Mouse (Mus musculus) liver, embryonic 18 days (tissue): ENCODE measurements around the gene Kcng4. TPM values are rescaled to one million over a fixed set of nuclear protein-coding genes. Genes with fewer than 3 reads are reported as not detected.

Experiments
- polyA plus RNA-seq: library from polyadenylated mRNA; depleted of rRNA; stranded (reverse); fragments of >200 nt; gene quantifications from 2 replicates; pipeline ENCODE4 v1.2.3, GENCODE M21; 2012; rRNA removed

The Kcng4 gene
- 0.01 TPM in 1 of 2 replicates, not detected in the other for polyA plus RNA-seq

GRCm38 (mm10) chr8:119635378-119635777 lies at the start of gene Kcng4:
TSS of gene Kcng4 (minus strand) at chr8:119635680.

DNA sequence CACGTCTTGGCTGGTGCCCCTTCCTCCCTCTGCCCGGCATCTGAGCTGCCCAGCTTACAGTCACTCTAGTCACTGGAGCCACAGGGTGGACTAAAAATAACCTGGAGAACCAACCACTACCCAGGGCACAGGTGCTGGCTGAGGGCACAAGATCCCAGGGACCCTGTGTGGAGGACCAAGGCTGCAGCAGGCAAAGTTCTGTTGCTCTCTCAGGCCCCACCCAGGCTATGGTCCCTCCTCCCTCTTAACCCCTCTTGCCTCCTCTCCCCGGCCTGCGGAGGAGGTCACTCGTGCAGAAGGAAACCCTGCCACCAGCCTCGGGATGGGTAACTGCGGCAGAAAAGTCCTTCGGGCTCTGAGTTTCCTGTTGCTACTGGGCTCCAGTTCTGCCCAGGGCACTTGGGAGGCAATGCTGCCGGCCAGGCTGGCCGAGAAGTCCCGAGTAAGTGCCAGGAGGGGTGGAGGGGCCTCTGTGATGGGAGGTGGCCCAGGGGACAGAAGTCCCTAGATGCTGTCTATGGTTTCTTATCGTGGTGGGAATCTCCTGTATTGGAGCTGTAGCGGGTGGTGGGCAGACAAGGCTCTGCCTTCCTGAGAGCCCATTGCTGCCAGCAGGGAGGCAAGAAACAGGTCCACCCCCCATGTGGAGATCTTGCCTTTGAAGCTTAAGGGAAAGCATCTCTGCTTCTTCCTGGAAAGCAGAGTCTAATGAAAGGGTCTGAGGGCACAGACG lies 30.9 kb upstream of the Kcng4 start, which contains the start of gene Wfdc1:
Wfdc1 (plus strand) TSS at position 147 of the 733 bp plus-strand sequence.

DNA sequence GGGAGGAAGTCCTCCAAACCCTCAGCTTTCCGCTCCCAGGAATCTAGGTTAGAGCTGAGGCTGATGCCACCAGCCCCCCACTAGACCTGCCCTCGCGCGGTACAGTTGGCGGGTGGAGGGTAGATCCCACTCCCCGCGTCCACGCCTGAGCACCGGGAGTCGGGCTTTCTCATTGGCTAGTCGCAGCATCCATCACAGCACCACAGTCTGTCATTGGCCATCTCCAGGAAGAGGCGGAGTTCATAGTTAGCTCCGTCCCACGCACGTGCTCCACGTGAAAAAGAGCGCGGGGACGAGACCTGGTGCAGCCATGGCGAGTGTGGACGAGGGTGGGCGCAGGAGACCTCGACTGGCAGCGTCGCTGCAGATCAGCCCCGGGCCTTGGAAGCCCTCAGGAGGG lies 23.0 kb downstream of the Kcng4 start, which contains the start of gene Adad2:
Adad2 (plus strand) TSS at position 277 of the 400 bp plus-strand sequence.

DNA sequence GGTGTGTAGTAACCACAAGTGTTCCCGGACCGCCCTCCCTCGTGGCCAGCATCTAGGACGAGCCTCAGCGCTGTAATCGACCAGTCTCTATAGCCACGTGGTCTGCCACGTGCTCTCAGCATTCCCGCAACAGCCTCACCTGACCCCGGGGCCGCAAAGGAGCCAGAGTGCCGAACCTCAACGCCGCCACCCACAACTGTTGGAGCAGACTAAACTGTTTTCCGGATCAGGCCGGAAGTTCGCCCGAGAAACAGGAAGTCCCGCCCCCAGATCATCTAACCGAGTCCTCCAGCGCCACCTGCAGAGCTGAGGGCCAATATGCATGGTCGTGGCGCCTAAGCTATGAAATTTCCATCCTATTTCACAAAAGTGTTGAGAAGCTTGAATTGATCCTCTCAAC lies 30.5 kb downstream of the Kcng4 start, which contains the start of gene Taf1c:
Taf1c (minus strand) TSS at position 227 of the 400 bp plus-strand sequence.

DNA sequence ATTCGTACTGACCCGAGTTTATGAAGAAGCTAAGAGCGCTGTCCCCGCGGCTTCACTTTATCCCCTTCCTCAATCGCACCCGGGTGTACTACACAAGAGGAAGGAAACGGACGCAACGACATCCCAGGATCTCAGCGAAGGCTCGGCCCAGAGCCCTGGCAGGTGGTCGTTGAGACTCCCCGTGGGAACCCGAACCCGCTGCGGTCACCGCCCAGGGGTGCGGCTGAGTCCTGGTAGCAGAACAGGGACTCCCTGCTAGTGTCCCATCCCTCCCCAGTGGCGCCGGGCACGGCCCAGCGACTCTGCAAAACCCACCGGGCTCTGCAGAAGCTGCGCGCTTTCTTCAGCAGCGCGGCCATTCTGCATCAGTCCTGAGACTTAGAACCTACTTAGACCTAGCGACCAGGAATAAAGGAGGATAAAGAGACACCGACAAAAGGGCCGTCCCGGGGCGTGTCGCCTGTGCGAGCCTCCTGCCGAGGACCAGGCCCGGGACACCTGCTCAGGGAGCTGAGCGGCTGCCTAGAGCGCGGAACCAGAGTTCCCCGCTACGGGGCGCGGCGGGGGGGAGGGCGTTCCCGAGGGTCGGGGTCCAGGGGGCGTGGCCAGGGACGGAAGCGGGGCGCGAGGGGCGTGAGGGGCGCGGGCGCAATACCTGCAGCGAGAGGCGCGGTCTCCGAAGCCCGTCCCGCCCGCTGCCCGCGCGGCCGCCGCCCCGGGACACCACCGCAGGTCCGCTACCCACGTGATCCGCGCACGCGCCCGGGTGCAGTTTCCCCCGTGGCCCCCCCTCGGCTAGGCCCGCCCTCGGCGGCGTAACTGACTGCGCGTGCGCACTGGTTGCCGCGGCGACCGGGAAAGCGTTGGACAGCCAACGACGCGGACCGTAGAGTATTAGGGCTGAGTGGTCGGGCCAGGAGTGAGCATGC lies 60.8 kb downstream of the Kcng4 start, which contains the start of the genes Hsdl1 and Dnaaf1:
Hsdl1 (minus strand) TSS at position 747 of the 929 bp plus-strand sequence.
Dnaaf1 (plus strand) TSS at position 799 of the 929 bp plus-strand sequence.

Other genes with a start within 250 kb of the Kcng4 start
- gene Mlycd, start 240.8 kb downstream of the Kcng4 start, polyA plus RNA-seq = 20.1 and 21.0 TPM in 2 replicates
- 97.9 and 110 TPM in 2 replicates for gene Osgin1, start 201.6 kb downstream of the Kcng4 start, polyA plus RNA-seq
- 0.08 and 0.13 TPM in 2 replicates for gene Necab2, start 189.0 kb downstream of the Kcng4 start, polyA plus RNA-seq
- gene Slc38a8, start 134.0 kb downstream of the Kcng4 start, polyA plus RNA-seq = 0.02 TPM in 2 replicates
- 29.0 and 31.0 TPM in 2 replicates for gene Mbtps1, start 76.9 kb downstream of the Kcng4 start, polyA plus RNA-seq
- 7.0 and 8.1 TPM in 2 replicates for gene Hsdl1, start 60.5 kb downstream of the Kcng4 start, polyA plus RNA-seq
- gene Dnaaf1, start 60.4 kb downstream of the Kcng4 start, polyA plus RNA-seq = 0.01 and 0.06 TPM in 2 replicates
- gene Taf1c, start 30.5 kb downstream of the Kcng4 start, polyA plus RNA-seq = 3.9 and 4.3 TPM in 2 replicates
- not detected in 2 replicates for gene Adad2, start 22.9 kb downstream of the Kcng4 start, polyA plus RNA-seq
- gene Wfdc1, start 30.7 kb upstream of the Kcng4 start, polyA plus RNA-seq = 3.5 and 4.1 TPM in 2 replicates
- gene Atp2c2, start 64.3 kb upstream of the Kcng4 start, polyA plus RNA-seq = 0.05 and 0.10 TPM in 2 replicates
- 4.4 and 4.6 TPM in 2 replicates for gene Tldc1, start 142.7 kb upstream of the Kcng4 start, polyA plus RNA-seq
- gene Cotl1, start 204.9 kb upstream of the Kcng4 start, polyA plus RNA-seq = 70.3 and 70.8 TPM in 2 replicates
- 4.7 TPM in 2 replicates for gene Klhl36, start 226.6 kb upstream of the Kcng4 start, polyA plus RNA-seq